Mouse (Mus musculus) brain, adult 2 months (tissue): ENCODE results near the gene Pdzd7.

ENCODE experiments used
- DNase-seq: peaks from one replicate; pipeline ENCODE4 v3.0.0; 2011; ENCODE audit warnings: low read depth, low spot score

Pdzd7 gene

DNA sequence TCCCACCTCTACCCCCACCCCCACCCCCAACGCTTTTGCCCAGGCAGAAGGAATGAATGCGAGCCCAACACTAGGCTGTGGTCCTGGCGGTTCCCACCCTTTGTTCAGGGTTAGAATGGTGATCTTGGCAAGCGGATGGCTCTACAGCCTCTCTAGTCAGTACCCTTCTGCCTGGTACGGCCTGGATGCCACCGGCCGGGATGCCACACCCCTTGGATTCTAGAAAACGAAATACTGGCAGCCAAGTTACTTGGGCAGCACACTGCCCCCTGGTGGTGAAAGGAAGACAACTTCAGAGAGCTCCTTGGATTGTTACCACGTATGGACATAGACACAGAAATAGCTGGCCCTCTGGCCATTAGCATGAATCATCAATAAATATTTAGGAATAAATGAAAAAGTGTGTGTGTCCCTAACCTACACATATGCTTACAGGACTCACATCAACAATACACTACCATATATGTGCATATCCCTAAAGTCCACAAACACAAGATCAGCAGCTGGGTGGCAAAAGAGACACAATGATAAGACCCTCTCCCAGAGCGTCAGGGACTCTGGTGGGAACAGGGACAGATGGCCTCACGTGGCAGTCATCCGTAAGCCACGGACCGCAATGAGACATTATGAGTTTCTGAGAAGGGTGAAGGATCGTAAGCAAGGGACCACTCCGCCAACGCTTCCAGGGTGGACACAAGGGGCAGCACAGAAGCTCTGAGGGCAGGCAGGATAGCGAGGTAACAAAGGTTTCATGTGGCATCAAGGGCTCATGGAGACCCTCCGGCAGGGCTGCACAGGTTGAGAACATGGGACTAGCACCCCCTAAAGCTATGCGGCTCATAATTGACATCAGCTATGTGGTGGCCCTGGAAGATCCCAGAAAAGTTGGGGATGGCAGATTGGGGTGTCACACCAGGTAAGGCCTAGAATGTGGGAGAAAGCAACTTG is 14.5 kb downstream of the Pdzd7 start:
- peak; percentile 95 for DNase-seq

DNA sequence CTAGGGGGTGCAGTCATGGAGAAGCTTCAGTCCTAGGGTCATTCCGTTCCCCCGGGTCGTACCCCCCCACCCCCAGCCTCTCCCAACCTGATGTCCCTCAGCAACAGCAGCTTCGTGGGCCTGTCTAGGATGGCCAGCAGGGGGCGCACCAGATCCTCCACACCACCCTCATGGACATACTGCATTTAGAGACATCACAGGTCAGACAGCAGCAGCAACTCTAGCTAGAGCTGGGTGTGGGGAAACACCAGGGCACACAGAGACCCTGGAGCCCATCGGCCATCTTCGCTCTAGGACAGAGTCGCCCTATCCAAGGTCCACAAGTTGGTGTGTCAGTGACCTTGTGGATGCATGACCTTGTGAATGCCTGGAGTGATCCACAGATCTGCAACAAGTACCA is 15.4 kb downstream of the Pdzd7 start:
- peak; percentile 79 for DNase-seq

GRCm38 (mm10) chr19:45029571-45029970 is 15.9 kb downstream of the Pdzd7 start:
- DNase-seq, result no peak

GRCm38 (mm10) chr19:45028746-45029145 is 16.8 kb downstream of the Pdzd7 start:
- no peak for DNase-seq

- DNase-seq, result peak; percentile 88
Observed at GRCm38 (mm10) chr19:45027848-45028247, 17.7 kb downstream of the Pdzd7 start.

GRCm38 (mm10) chr19:45026958-45027670 is 18.4 kb downstream of the Pdzd7 start:
- peak; percentile 62 for DNase-seq

DNA sequence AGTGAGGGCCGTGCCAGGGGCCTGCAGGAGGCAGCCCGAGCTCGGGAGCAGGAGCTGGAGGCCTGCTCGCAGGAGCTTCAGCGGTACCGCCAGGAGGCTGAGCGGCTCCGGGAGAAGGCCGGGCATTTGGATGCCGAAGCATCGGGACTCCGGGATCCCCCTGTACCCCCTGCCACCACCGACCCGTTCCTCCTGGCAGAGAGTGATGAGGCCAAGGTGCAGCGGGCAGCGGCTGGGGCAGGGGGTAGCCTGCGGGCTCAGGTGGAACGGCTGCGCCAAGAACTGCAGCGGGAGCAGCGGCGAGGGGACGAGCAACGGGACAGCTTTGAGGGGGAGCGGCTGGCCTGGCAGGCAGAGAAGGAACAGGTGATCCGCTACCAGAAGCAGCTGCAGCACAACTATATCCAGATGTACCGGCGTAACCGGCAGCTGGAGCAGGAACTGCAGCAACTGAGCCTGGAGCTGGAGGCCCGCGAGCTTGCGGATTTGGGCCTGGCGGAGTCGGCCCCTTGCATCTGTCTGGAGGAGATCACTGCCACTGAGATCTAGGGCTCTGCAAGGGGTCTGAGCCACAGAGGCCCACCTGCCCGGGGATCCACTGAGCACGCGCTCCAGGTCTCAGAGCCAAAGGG is 19.5 kb downstream of the Pdzd7 start:
- no peak for DNase-seq

DNA sequence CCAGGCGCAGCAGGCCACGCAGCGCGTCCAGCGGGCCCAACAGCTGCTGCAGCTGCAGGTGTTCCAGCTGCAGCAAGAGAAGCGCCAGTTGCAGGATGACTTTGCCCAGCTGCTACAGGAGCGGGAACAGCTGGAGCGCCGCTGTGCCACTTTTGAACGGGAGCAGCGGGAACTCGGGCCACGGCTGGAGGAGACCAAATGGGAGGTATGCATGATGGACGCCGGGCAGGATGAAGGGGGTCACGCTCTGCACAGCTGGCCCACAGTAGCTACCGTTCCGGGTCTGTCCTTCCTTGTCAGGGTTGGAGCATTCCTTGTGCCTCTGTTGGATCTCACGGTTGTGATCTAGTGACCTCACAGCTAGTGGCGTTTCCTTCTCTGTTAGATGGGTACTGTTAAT is 20.7 kb downstream of the Pdzd7 start:
- no peak for DNase-seq

DNA sequence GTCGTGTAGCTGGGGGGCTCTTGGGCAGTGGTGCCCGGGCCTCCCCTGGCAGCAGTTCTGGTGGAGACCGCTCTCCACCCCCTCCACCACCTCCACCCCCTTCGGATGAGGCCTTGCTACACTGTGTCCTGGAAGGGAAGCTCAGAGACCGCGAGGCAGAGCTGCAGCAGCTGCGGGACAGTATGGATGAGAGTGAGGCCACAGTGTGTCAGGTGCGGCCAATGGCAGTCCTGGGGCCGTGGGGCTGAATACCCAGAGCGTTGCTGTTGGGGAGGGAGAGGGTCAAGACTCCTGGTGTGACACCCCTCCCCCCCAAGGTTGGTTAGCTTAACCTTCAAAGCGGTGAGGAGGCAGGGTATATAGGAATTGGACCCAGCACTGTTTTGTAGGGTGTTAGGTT is 21.5 kb downstream of the Pdzd7 start:
- no peak for DNase-seq

- no peak for DNase-seq
Observed at GRCm38 (mm10) chr19:45021362-45021761, 24.2 kb downstream of the Pdzd7 start.

- DNase-seq, result no peak
Observed at GRCm38 (mm10) chr19:45020348-45020747, 25.2 kb downstream of the Pdzd7 start.

- DNase-seq, result peak; percentile 44
Observed at GRCm38 (mm10) chr19:45018351-45018831, 27.1 kb downstream of the Pdzd7 start.

GRCm38 (mm10) chr19:45017909-45018308 is 27.6 kb downstream of the Pdzd7 start:
- peak; percentile 83 for DNase-seq

DNA sequence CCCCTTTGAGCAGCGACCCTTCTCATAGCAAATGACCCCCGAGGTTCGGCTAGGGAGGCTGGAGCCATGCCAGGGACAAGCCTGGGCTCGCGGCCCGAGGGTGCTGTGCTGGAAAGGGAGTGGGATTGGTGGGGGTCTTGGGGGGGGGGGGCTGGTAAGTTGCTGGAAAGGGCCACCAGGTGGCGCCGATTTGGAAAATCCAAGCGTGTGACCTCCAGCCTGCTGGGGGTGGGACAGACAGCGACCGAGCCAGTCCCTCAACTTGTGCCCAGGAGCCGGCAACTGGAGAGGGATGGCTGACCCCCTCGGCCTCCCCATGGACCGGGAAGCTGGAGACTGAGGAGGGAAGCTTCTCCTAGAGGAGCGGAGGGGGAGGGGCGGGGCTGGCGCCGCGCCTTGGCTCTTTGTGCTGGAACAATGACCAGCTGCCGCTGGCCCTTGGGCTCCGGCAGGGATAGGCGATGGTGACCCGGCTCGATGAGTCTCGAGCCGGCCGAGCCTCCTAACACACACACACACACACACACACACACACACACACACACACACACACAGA is 28.2 kb downstream of the Pdzd7 start:
- peak; percentile 92 for DNase-seq

DNA sequence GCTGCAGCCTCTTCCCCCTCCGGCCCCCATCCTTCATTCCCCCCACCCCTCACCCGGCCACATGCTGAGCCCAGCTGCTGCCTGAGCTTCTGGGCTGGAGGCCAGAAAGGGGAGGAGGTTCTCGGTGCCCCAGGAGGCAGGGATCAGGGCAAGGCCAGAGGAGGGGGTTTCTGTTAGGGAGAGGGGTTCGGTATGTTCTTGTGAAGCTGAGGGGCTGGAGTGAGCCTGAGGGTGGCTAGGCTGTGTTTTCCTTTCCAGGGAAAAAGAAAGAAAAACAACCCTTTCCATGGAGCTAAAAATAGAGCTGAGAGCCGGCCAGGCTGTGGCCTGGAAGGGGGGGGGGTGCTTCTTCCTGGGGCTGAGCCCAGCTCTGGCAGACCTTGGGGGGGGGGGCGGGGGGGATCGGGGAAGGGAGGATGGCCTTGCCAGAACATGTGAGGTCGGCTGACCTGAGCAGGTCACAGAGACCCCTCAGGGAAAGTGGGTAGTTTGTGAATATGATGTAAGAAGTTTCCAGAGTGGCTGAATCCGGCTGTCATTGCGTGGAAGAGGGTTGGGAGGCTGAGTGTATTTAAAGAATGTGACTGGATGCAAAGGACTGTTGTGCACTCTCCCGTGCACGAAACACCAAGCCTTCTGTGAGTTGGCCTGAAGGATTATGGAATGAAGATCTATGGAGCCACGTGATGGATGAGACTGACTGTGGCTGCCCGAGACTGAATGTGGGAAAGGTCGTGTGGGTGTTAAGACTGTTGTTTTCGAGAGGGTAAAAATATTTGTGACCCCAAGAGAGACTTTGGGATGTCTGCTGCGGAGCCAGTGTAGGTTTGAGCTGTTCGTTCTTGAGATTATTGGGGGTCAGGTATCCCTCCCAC is 28.9 kb downstream of the Pdzd7 start:
- peak; percentile 92 for DNase-seq

GRCm38 (mm10) chr19:45015518-45016281 is 29.8 kb downstream of the Pdzd7 start:
- DNase-seq, result peak; percentile 76

GRCm38 (mm10) chr19:45014981-45015402 is 30.5 kb downstream of the Pdzd7 start:
- peak; percentile 47 for DNase-seq

DNA sequence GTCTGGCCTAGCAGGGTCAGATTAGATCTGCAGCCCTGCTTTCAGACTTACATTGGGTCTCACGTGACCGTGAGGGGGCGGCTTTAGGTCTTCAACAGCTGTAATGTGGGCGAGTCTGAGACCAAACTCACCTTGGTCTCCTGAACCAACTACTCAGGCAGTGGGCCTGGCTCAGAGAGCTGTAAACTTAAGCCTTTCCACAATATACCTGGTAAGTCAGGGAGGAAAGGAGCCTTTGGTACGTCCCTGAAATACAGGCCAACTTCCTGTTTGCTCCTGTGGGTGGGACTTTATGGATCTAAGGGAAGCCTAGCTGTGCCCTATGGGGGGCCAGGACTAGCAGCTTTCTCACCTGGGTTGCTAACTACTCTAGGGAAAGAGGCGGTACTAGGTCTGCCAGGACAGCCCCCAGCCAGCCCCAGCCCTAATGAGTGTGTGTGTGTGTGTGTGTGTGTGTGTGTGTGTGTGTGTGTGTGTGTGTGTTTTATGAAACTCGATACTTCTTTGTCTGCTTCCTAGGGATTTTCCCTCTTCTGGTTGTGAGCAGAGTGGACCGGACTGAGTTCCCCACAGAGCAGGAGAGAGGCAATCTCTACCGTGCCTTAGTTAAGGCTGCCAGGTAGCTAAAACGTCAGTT is 31.1 kb downstream of the Pdzd7 start, which contains the start of gene Lzts2:
Lzts2 (plus strand) TSS at position 80 of the 637 bp plus-strand sequence.
- DNase-seq, result no peak

DNA sequence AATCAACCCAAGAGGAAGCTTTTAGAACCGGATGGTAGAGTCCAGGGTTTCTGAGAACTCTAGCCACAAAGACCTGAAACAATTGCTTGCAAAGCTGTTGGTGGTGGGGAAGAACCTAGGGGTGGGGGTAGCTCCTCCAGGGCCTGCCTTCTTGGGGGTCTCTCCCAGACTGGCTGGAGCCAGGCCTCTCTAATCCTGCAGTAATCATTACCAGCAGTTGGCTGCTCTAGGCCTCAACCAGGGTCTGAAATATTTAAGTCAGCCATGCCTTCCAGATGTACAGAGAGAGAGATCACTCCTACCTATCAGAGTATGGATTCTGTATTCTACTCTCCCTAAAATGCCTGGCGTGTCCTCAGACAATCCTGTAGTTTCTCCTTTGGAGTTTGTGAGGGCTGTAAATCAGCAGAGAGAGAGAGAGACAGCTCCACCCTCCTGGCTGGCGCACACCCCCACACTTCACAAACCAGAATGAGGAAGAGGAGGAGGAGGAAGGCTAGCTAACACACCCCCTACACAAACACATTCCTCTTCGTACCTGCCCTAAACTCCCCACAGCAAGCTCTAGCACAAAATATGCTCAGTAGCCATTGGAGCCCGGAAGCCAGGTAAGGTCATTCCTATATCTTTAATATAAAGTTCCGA is 31.8 kb downstream of the Pdzd7 start:
- peak; percentile 65 for DNase-seq
